Mouse (Mus musculus) CH12.LX (cell line): Measurements from ENCODE around the gene Fcer1g.
A peak's percentile ranks its signal among the peaks of the same experiment; 100 is the strongest.

Source experiments
- CTCF ChIP-seq, 2 experiments: IDR thresholded peaks in 1 of 2; conservative IDR thresholded peaks in 1 of 2; 2 replicates each; pipeline ENCODE4 v1.5.1; 2011 to 2012; ENCODE audit warnings: low read depth in 2 of 2, low read length in 2 of 2, improper control_type of control experiment in 1 of 2, inconsistent platforms in 1 of 2, mild to moderate bottlenecking in 1 of 2, moderate library complexity in 1 of 2
- JUND ChIP-seq: conservative IDR thresholded peaks from 2 replicates; pipeline ENCODE4 v1.6.1; 2011; ENCODE audit warnings: low read depth, low read length, improper control_type of control experiment
- MEF2A ChIP-seq: IDR thresholded peaks from 2 replicates; pipeline ENCODE4 v1.6.1; 2014; ENCODE audit warnings: low read depth, mild to moderate bottlenecking, inconsistent platforms, low read length, improper control_type of control experiment, borderline replicate concordance
- MYC ChIP-seq: IDR thresholded peaks from 2 replicates; pipeline ENCODE4 v1.6.1; 2011; ENCODE audit warnings: low read depth, mild to moderate bottlenecking, improper control_type of control experiment, low read length
- POLR2A ChIP-seq: IDR thresholded peaks from 2 replicates; pipeline ENCODE4 v1.6.1; 2011; ENCODE audit warnings: low read depth, mild to moderate bottlenecking, improper control_type of control experiment, low read length
- POLR2AphosphoS2 ChIP-seq: IDR thresholded peaks from 2 replicates; pipeline ENCODE4 v1.6.1; 2011; ENCODE audit warnings: low read depth, low read length, improper control_type of control experiment
- RAD21 ChIP-seq: IDR thresholded peaks from 2 replicates; pipeline ENCODE4 v1.6.1; 2011; ENCODE audit warnings: low read depth, mild to moderate bottlenecking, low read length, improper control_type of control experiment, moderate library complexity
- TCF12 ChIP-seq: IDR thresholded peaks from 2 replicates; pipeline ENCODE4 v1.6.1; 2014; ENCODE audit warnings: low read depth, mild to moderate bottlenecking, inconsistent platforms, low read length, improper control_type of control experiment
- ZNF384 ChIP-seq: IDR thresholded peaks from 2 replicates; pipeline ENCODE4 v1.6.1; 2012; ENCODE audit warnings: low read depth, low read length, improper control_type of control experiment, inconsistent platforms

DNA sequence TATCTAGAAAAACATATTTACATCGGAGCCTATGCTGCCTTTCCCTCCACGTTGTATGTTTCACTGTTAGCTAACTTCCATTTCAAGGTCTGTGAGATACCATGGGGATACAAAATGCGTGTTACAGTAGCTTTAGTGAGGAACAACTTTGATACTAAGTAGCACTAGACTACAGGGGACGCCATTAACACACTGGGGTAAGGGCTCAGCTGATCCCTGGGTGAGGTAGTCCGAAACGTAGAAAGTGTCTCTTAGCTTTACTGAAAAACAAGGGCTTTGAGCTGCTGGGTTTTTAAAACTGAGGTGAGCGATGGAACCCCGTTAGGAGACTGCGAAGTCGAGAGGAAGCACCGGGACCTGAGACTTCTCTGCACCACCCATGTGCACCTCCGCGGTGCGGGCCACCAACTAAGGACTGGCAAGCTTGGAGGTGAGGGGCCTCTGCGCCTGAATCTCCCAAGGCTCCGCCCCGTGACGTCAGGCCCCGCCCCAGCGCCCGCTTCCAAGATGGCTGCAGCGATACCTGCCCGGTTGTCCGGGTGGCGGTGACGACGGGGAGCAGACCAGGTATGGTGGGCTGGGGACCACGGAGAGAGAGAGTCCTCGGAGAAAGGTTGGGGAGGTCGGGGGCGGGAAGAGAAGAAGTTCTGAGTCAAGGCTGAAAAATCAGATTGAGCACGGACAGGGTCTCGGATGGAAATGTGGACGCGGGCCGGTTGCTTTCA, 35.8 kb upstream of the Fcer1g start, which contains the start of gene B4galt3:
- no peak for TF ChIP-seq JUND
- no peak for TF ChIP-seq CTCF (conservative IDR thresholded peaks at IDR 0.05 in 1 of 2, IDR thresholded peaks at IDR 0.05 in 1 of 2; ENCODE audit: low read depth in 2 of 2, low read length in 2 of 2)
- peak; percentile 23; the same call in 1 of the 2 replicates for TF ChIP-seq MEF2A
- peak; percentile 100 for TF ChIP-seq POLR2A
- no peak for TF ChIP-seq RAD21
- TF ChIP-seq POLR2AphosphoS2: peak; percentile 93
- peak; percentile 74; the same call in 1 of the 2 replicates for TF ChIP-seq MYC
- TF ChIP-seq TCF12: peak; percentile 97
- TF ChIP-seq ZNF384: peak; percentile 5; the same call in 1 of the 2 replicates
